Mouse (Mus musculus) lung, embryonic 15.5 days (tissue): ENCODE results near the gene Cox4i2. TPM values are rescaled to one million over a fixed set of nuclear protein-coding genes. Genes with fewer than 3 reads are reported as not detected.
A peak's percentile ranks its signal among the peaks of the same experiment; 100 is the strongest.

Experiments used
- ATAC-seq: fragments of 200-750 bp; cut with Nextera tagmentation; 2 replicates; pipeline ENCODE4 v1.8.0; 2017; ENCODE audit warnings: moderate number of reproducible peaks, borderline replicate concordance; ENCODE audit not compliant: low FRiP score, low TSS enrichment; ENCODE audit errors: extremely low read depth
- H3K27ac ChIP-seq: fragments of 300-500 bp; sonication (generic); 2 replicates; pipeline ENCODE4 v1.5.1; 2015; ENCODE audit warnings: moderate library complexity, mild to moderate bottlenecking, inconsistent platforms
- H3K27me3 ChIP-seq: fragments of 300-500 bp; sonication (generic); 2 replicates; pipeline ENCODE4 v1.6.1; 2015; ENCODE audit warnings: inconsistent platforms
- H3K36me3 ChIP-seq: fragments of 300-500 bp; sonication (generic); 2 replicates; pipeline ENCODE4 v1.6.1; 2015; ENCODE audit warnings: inconsistent platforms
- H3K4me1 ChIP-seq: fragments of 300-500 bp; sonication (generic); 2 replicates; pipeline ENCODE4 v1.6.1; 2015; ENCODE audit warnings: inconsistent platforms
- H3K4me2 ChIP-seq: fragments of 300-500 bp; sonication (generic); 2 replicates; pipeline ENCODE4 v1.6.1; 2015; ENCODE audit warnings: inconsistent platforms, mild to moderate bottlenecking, moderate library complexity
- H3K4me3 ChIP-seq: fragments of 300-500 bp; sonication (generic); 2 replicates; pipeline ENCODE4 v1.5.1; 2015; ENCODE audit warnings: mild to moderate bottlenecking, inconsistent platforms
- H3K9ac ChIP-seq: fragments of 300-500 bp; sonication (generic); 2 replicates; pipeline ENCODE4 v1.6.1; 2015; ENCODE audit warnings: inconsistent platforms
- H3K9me3 ChIP-seq: fragments of 300-500 bp; sonication (generic); 2 replicates; pipeline ENCODE4 v1.6.1; 2016; ENCODE audit warnings: inconsistent platforms
- WGBS: fragments of 180-500 bp; shearing (Covaris S2); methylation state at CpG from one replicate; pipeline ENCODE4 v1.1.7; 2015; 5-methylcytosine and 5-hydroxymethylcytosine counted together
- polyA plus RNA-seq: library from polyadenylated mRNA; unstranded; fragments of >200 nt; fragmentation: Nextera tagmentation; extraction: Ambion mirVana; gene quantifications from 2 replicates; pipeline ENCODE4 v1.2.1, GENCODE M21; 2015

The Cox4i2 gene
- polyA plus RNA-seq, 1 experiment from 2014 or later, result 81.0 TPM

DNA sequence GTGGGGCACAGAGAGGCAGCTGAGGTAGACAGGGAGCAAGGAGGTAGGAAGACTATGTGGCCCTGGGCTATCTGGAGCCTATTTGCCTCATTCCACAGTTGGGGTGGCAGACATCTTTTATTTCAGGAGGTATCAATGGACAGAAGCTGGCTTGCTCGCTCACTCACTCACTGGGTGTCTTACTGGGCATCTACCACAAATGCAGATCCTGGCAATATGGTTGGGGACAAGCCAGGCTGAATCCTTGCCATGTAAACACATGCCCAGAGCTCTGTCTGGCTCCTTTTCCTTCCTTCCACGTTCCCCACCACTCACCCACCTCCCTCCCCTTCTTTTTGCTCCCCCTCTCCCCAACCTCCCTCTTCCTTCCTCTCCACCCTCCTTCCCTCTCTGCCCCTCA lies 3.5 kb downstream of the Cox4i2 start:
- no peak for ATAC-seq

DNA sequence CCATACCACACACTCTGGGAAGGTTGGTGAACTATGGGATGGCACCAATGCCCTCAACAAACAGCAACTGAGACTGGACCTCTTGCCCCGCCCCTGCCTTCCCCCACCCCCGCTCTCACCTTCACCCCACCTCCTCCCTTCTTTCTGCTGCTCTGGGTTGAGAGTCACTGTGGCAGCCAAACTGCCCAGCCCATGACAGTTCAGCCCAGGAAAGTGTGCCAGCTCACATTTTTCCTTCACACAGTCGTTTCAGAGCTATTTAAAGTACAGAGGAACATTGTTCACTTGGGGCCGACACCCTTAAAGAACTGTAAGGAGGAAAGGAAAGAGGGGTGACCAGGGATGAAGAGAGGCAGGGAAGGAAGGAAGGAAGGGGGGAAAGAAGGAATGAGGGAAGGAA lies 4.4 kb downstream of the Cox4i2 start:
- no peaks in the 10 kb centered on the region for H3K27me3 ChIP-seq
- H3K4me1 ChIP-seq, result peaks cover 31% of the 10 kb centered on the region
- no peak overlapping the region for H3K4me3 ChIP-seq
- H3K9ac ChIP-seq, result no peak overlapping the region
- H3K36me3 ChIP-seq, result no peaks in the 10 kb centered on the region
- peak overlapping the region; percentile 61 for H3K27ac ChIP-seq
- 40% methylated on average over 4 of the region's 4 CpGs for WGBS
- no peak for ATAC-seq
- no peaks in the 10 kb centered on the region for H3K9me3 ChIP-seq
- no peak overlapping the region for H3K4me2 ChIP-seq

More for the DNA sequence above, 3.5 kb downstream of the Cox4i2 start:
- H3K4me3 ChIP-seq, result no peak overlapping the region
- WGBS, result 61% methylated on average over 2 of the region's 2 CpGs
- H3K36me3 ChIP-seq, result no peaks in the 10 kb centered on the region
- H3K4me1 ChIP-seq, result peaks cover 31% of the 10 kb centered on the region
- no peak overlapping the region for H3K27ac ChIP-seq
- H3K27me3 ChIP-seq, result no peaks in the 10 kb centered on the region
- H3K4me2 ChIP-seq, result no peak overlapping the region
- H3K9me3 ChIP-seq, result no peaks in the 10 kb centered on the region
- no peak overlapping the region for H3K9ac ChIP-seq

DNA sequence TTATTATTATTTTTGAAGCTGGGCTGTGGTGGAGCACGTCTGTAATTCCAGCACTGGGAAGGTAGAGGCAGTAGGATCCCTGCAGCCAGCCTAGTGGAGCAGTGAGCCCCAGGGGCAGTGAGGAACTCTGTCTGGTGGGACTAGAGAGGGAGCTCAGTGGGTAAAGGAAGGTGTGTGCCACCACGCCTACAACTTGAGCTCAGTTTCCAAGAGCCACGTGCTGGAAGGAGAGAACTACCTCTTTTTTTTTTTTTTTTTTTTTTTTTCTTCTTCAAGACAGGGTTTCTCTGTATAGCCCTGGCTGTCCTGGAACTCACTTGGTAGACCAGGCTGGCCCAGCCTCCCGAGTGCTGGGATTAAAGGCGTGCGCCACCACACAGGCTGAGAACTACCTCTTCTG lies 9.3 kb downstream of the Cox4i2 start:
- H3K4me2 ChIP-seq, result no peak overlapping the region
- no peak for ATAC-seq
- no peaks in the 10 kb centered on the region for H3K27me3 ChIP-seq
- H3K27ac ChIP-seq, result peak overlapping the region; percentile 81
- H3K36me3 ChIP-seq, result no peaks in the 10 kb centered on the region
- H3K9me3 ChIP-seq, result no peaks in the 10 kb centered on the region
- H3K4me3 ChIP-seq, result no peak overlapping the region
- H3K4me1 ChIP-seq, result peaks cover 45% of the 10 kb centered on the region
- 64% methylated on average over 6 of the region's 6 CpGs for WGBS
- H3K9ac ChIP-seq, result no peak overlapping the region

DNA sequence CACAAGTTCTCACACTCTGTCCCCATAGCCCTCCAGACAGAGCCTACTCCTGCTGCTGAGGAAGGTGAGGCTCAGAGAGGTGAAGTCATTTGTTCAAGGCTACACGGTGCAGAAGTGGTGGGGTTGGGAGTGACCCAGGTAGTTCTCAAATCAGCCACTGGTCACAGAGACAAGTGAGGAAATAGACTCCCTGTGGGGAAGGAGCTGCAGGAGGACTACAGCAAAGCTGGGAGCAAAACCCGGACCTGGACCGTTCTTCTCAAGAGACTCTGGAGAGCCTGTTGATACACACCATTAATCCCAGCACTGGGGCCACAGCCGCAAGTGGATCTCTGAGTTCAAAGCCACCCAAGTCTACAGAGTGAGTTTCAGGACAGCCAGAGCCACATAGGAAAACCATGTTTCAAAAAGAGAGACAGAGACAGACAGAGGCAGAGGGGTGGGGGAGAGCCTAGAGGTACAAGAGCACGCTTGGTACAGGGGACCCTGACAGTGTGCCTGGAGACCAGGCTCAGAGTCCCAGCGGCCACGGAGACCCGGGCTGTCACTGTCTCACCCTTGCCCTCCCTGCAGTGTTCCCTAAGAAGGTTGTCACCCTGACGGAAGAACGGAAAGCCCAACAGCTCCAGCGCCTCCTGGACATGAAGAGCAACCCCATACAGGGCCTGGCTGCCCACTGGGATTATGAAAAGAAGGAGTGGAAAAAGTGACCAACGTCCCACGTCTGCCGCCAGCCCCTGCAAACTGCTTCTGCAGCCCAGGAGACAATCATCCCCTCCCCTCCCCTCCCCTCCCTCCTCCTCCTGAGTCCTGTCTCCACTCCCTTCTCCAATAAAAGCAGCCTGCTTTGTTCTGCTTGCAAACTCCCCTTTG lies 10.4 kb downstream of the Cox4i2 start:
- Histone ChIP-seq H3K9ac (no peak overlapping the region), H3K27ac (peak overlapping the region; percentile 81), H3K27me3 (no peaks in the 10 kb centered on the region), H3K4me2 (peak overlapping the region; percentile 45), H3K4me3 (peak overlapping the region; percentile 14; the same call in 1 of the 2 replicates), H3K9me3 (no peaks in the 10 kb centered on the region), H3K4me1 (peaks cover 41% of the 10 kb centered on the region), H3K36me3 (no peaks in the 10 kb centered on the region)
- ATAC-seq, result no peak
- WGBS, result 10% methylated on average over 14 of the region's 14 CpGs

DNA sequence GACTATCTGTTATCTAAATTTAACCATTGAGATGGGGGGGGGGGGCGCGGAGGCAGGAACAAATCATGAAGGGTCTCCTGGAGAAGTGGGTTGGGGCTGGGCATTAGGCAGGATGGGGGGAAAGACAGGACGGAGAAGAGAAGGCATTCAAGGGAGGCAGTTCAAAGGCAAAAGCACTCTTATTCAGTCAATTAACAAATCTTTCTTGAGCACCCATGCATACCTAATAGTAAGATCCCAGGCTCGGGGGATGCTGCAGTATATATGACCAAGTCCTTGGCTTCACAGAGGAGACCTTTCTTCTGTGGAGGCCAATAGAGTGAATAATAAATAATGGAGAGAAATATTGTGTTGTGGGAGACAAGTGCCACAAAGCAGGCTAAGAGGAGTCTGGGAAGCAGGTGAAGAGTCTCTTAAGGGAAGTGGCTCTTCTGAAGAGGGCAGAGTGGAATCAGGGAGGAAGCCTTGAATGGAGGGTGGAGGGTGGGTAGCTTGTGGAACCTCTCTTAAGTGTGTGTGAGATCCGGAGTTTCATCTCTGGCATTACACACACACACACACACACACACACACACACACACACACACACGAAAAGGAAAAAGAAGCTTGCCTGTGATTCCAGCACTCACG lies 11.2 kb downstream of the Cox4i2 start:
- no peak overlapping the region for H3K4me3 ChIP-seq
- no peak overlapping the region for H3K9ac ChIP-seq
- ATAC-seq, result peak; percentile 15; the same call in 1 of the 2 replicates
- no peaks in the 10 kb centered on the region for H3K27me3 ChIP-seq
- no peaks in the 10 kb centered on the region for H3K36me3 ChIP-seq
- no peaks in the 10 kb centered on the region for H3K9me3 ChIP-seq
- H3K4me1 ChIP-seq, result peaks cover 41% of the 10 kb centered on the region
- 34% methylated on average over 7 of the region's 7 CpGs for WGBS
- peak overlapping the region; percentile 45 for H3K4me2 ChIP-seq
- peak overlapping the region; percentile 81 for H3K27ac ChIP-seq

DNA sequence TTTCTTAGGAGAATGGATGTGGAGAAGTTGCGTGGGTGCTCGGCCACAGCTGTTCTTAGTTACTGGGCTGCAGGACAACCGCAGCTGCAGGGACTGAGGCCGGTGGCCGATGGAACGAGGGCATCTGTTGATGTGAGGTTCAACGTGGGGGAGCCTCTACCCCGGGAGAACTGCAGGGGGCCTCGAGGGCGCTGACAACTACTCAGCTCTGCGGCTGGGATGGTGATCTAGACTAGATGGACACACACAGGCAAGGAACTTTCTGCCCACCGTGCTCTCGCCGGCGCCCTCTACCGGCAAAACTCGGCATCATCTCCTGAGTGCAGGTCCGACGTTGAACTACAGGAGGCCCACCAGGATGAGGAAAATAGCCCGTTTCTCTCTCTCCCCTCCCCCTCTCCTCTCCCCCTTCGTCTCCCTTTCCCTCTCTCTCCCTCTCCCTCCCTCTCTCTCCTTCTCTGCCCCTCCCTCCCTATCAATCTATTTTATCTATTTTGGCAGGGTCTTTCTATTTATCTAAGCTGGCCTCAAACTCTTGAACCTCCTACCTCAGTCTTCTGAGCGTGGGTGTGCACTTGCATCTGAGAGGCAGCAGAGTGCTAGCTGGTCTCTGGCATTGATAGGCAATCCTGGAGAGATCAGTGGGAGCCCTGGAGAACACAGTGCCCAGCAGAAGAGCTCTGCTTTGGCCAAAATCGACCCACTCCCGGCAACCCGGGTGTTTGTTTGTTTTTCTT lies 12.6 kb downstream of the Cox4i2 start:
- H3K4me2 ChIP-seq, result peak overlapping the region; percentile 36
- peak; percentile 40; the same call in 1 of the 2 replicates for ATAC-seq
- peaks cover 41% of the 10 kb centered on the region for H3K4me1 ChIP-seq
- no peak overlapping the region for H3K4me3 ChIP-seq
- no peaks in the 10 kb centered on the region for H3K9me3 ChIP-seq
- H3K27me3 ChIP-seq, result no peaks in the 10 kb centered on the region
- WGBS, result 8% methylated on average over 25 of the region's 25 CpGs
- H3K27ac ChIP-seq, result peak overlapping the region; percentile 40
- no peaks in the 10 kb centered on the region for H3K36me3 ChIP-seq
- no peak overlapping the region for H3K9ac ChIP-seq

DNA sequence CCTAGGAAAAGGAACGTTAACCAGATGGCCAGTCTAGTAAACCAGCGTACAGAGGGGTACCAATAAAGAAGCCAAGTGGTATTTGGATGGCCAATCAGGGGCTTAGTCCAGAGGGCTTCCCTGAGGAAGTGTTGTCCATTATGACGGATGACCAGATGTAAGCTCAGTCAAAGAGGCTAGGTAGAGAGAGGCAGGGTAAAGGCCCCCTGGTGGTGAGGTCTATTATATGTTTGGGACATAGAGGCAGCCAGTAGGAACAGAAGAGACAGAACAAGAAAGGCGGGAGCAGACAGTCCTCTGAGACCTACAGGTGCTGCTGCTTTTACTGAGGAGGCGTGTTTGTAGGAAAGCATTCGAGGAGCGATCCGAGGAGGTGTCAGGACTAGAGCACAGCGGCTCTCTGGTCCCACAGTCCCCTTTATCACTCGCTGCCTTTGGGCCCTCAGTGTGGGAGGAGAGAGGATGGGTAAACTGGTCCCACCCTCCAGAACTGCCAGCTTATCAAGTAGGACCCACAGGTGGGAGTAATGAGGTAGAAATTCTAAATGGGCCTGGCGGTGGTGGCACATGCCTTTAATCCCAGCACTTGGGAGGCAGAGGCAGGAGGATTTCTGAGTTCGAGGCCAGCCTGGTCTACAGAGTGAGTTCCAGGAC lies 13.8 kb downstream of the Cox4i2 start:
- peaks cover 41% of the 10 kb centered on the region for H3K4me1 ChIP-seq
- H3K27me3 ChIP-seq, result no peaks in the 10 kb centered on the region
- H3K27ac ChIP-seq, result 0 out of 2 replicates have a peak overlapping the region, but pooled peaks have one; percentile 29
- H3K9ac ChIP-seq, result no peak overlapping the region
- no peak overlapping the region for H3K4me2 ChIP-seq
- no peaks in the 10 kb centered on the region for H3K36me3 ChIP-seq
- peak; percentile 21; the same call in 1 of the 2 replicates for ATAC-seq
- no peaks in the 10 kb centered on the region for H3K9me3 ChIP-seq
- H3K4me3 ChIP-seq, result no peak overlapping the region
- WGBS, result 51% methylated on average over 12 of the region's 12 CpGs

DNA sequence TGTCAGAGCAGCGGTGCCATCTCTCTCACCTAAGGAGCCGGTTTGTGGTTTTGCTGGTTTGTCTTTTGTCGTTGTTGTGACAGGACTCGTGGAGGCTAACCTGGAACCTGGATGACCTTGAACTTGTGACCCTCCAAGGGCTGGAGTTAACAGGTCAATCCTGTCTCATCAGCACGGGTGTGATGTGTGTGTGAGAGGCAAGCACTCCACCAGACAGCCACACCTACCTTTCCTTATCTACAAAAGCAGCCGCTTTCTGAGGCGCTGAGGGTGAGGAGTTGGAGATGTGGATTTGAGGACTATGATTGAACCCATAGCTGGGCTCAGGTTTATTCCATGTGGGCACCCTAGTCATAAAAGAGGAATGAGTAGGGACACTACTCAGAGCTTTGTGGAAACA lies 15.7 kb downstream of the Cox4i2 start:
- no peak overlapping the region for H3K9ac ChIP-seq
- H3K27ac ChIP-seq, result no peak overlapping the region
- H3K4me3 ChIP-seq, result no peak overlapping the region
- H3K4me2 ChIP-seq, result no peak overlapping the region
- no peaks in the 10 kb centered on the region for H3K36me3 ChIP-seq
- no peaks in the 10 kb centered on the region for H3K9me3 ChIP-seq
- ATAC-seq, result no peak
- WGBS, result 58% methylated on average over 7 of the region's 7 CpGs
- no peaks in the 10 kb centered on the region for H3K27me3 ChIP-seq
- H3K4me1 ChIP-seq, result peaks cover 28% of the 10 kb centered on the region

DNA sequence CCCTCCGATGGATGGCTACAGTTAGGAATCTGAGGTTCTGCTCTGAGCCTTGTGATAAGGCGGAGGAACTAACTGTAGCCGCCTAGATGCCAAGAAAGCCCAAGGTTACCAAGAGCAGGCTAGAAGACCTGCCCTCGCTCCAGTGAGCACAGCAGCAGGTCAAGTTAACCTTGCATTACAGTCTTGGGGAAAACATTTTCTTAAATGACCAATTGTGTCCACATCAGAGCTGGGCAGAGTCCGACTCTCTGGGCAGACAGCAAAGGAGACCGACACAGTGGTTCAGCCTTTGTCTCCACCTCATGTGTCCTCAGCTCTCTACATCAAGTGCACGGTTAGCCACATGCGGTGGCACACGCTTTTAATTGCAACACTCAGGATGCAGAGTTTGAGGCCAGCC lies 17.6 kb downstream of the Cox4i2 start:
- Histone ChIP-seq H3K27ac (no peak overlapping the region), H3K9ac (no peak overlapping the region), H3K4me3 (no peak overlapping the region), H3K4me2 (no peak overlapping the region), H3K9me3 (no peaks in the 10 kb centered on the region), H3K4me1 (peaks cover 12% of the 10 kb centered on the region; the same call in 1 of the 2 replicates), H3K27me3 (no peaks in the 10 kb centered on the region), H3K36me3 (no peaks in the 10 kb centered on the region)
- WGBS, result 89% methylated on average over 9 of the region's 9 CpGs
- ATAC-seq, result no peak

DNA sequence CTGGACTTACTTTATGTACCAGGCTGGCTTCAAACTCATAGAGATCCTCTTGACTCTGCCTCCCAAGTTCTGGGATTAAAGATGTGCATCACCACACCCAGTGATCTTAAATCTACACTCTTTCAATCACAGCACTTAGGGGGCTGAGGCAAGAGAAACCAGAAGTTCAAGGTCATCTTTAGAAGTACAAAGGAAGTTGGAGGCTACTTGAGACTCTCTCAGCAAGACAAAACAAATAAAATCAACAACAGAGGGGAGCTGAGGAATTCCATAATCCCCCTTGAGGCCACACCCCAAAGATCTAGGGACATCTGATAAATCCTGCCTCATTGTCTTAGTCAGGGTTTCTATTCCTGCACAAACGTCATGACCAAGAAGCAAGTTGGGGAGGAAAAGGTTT lies 18.3 kb downstream of the Cox4i2 start:
- no peak for ATAC-seq
- 17% methylated on average over 1 of the region's 1 CpGs for WGBS
- H3K27me3 ChIP-seq, result no peaks in the 10 kb centered on the region
- no peaks in the 10 kb centered on the region for H3K36me3 ChIP-seq
- no peaks in the 10 kb centered on the region for H3K9me3 ChIP-seq
- H3K9ac ChIP-seq, result no peak overlapping the region
- H3K27ac ChIP-seq, result no peak overlapping the region
- H3K4me2 ChIP-seq, result no peak overlapping the region
- H3K4me3 ChIP-seq, result no peak overlapping the region
- H3K4me1 ChIP-seq, result peaks cover 6% of the 10 kb centered on the region; the same call in 1 of the 2 replicates

DNA sequence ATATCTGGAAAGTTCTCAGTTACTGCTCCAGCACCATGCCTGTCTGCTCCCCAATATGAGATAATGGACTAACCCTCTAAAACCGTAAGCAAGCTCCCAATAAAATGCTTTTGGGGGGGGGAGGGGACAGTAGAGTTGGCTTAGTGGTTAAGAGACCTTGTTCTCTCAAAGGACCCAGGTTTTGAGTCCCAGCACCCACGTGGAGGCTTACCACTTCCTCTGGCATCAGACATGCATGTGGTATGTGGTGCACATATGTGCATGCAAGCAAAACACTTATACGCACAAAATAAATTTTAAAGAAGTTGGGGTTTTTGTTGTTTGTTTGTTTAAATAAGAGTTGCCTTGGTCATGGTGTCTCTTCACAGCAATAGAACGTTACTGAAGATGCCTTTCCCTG lies 21.4 kb downstream of the Cox4i2 start:
- no peak overlapping the region for H3K9ac ChIP-seq
- no peak overlapping the region for H3K4me2 ChIP-seq
- no peak overlapping the region for H3K4me3 ChIP-seq
- H3K4me1 ChIP-seq, result no peaks in the 10 kb centered on the region
- ATAC-seq, result no peak
- H3K27me3 ChIP-seq, result no peaks in the 10 kb centered on the region
- 67% methylated on average over 4 of the region's 4 CpGs for WGBS
- no peaks in the 10 kb centered on the region for H3K9me3 ChIP-seq
- H3K27ac ChIP-seq, result no peak overlapping the region
- H3K36me3 ChIP-seq, result peaks cover under 1% of the 10 kb centered on the region; the same call in 1 of the 2 replicates
